12 mouse cellular contexts compared by ENCODE assay signal in the genomic region with DNA sequence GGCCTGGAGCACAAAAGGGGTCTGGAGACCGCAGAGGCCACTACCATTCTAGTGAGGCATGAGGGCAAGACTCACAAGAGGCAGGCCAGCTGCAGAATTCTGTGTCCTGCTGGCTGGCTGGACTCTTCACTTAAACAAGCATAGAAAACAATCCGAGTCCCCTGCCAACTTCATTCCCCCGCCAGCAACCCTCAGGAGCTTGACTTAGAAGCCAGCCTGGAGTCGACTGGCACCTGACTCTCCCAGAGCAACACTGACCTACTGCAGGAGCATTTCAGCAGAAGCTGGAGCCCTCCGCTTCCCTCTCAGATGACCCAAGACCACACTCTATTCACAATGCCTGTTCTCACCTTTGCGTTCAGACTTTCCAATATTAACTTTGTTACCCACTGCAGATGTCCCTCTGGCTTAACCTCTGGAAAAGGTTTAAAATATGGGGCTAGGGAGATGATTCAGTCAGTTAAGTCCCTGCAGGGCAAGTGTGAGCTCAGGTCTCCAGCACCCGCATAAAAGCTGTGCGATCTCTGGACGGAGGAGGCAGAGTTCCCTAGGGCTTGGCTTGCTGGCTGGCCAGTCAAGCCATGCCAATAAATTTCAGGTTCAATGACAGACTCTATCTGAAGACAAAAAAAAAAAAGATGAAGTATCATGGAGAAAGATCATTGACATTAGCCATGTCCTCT.
A peak's percentile ranks its signal among the peaks of the same experiment; 100 is the strongest.
DNase-seq lines count a peak whose midpoint lies in the region; ATAC-seq and TF ChIP-seq lines count a peak whose summit lies in the region.
"Had no signal": no experiment of that assay in that cellular context is flagged by ENCODE, and none has a peak within 500 bp of the region (broad histone marks: within the 10 kb centered on the region; RNA-seq: fewer than 3 reads in every experiment).

No protein-coding gene starts in this region.

- intact Hi-C loops in heart, postnatal 10 days (cut with DNase I): no loop called here

- H3K36me3 ChIP-seq in hindbrain, postnatal 0 days (ENCODE audit: insufficient read depth, low read length): no peaks in the 10 kb centered on the region
- no peaks in the 10 kb centered on the region for H3K36me3 ChIP-seq in hindbrain, embryonic 14.5 days (replicated peaks; ENCODE audit: control insufficient read depth, insufficient read depth)
- H3K36me3 ChIP-seq: embryonic facial prominence, embryonic 12.5 days had no signal

- no peaks in the 10 kb centered on the region for H3K27me3 ChIP-seq in hindbrain, postnatal 0 days (ENCODE audit: insufficient read depth, low read length)
- no peaks in the 10 kb centered on the region for H3K27me3 ChIP-seq in hindbrain, embryonic 14.5 days (ENCODE audit: control insufficient read depth, insufficient read depth, low read length)
- H3K27me3 ChIP-seq: CH12.LX; embryonic facial prominence, embryonic 12.5 days had no signal

- no peaks in the 10 kb centered on the region for H3K4me1 ChIP-seq in hindbrain, postnatal 0 days (ENCODE audit: insufficient read depth, low read length)
- no peaks in the 10 kb centered on the region for H3K4me1 ChIP-seq in hindbrain, embryonic 14.5 days (replicated peaks; ENCODE audit: control insufficient read depth, insufficient read depth, low read length)
- H3K4me1 ChIP-seq: embryonic facial prominence, embryonic 12.5 days had no signal

- H3K4me3 ChIP-seq in hindbrain, postnatal 0 days (ENCODE audit: low read length): no peak overlapping the region
- no peak overlapping the region for H3K4me3 ChIP-seq in hindbrain, embryonic 14.5 days (replicated peaks; ENCODE audit: low read length)
- H3K4me3 ChIP-seq: embryonic facial prominence, embryonic 12.5 days had no signal

- peak; percentile 49 to 67 for DNase-seq in cerebellum, postnatal 10 days
- DNase-seq in cerebellum, adult 11-12 months: no peak
- DNase-seq in hindbrain, postnatal 0 days (ENCODE audit: low spot score): peak; percentile 43
- no peak for DNase-seq in hindbrain, embryonic 14.5 days (ENCODE audit: low spot score)
- DNase-seq in heart, postnatal 10 days: peak; percentile 48 to 63
- DNase-seq in kidney, postnatal 14 days: peak; percentile 62
- no peak for DNase-seq in urinary bladder, postnatal 10 days (ENCODE audit: low spot score)
- no peak for DNase-seq in spleen, postnatal 4 days (ENCODE audit: low spot score in 2 of 2)
- DNase-seq: lung, adult 18-20 months had no signal

- 71% methylated on average over 9 of the region's 9 CpGs for WGBS in hindbrain, postnatal 0 days
- WGBS in hindbrain, embryonic 14.5 days: 83% methylated on average over 9 of the region's 9 CpGs

- H3K27ac ChIP-seq in hindbrain, postnatal 0 days: no peak overlapping the region
- no peak overlapping the region for H3K27ac ChIP-seq in hindbrain, embryonic 14.5 days
- H3K27ac ChIP-seq: embryonic facial prominence, embryonic 12.5 days had no signal

- ATAC-seq in hindbrain, postnatal 0 days: no peak
- no peak for ATAC-seq in hindbrain, embryonic 14.5 days (ENCODE audit: low FRiP score)
- ATAC-seq: hindbrain, embryonic 16.5 days had no signal

- no peak for TF ChIP-seq CTCF in hindbrain, postnatal 0 days (IDR thresholded peaks at IDR 0.05; ENCODE audit: low read depth)

- no peak overlapping the region for H3K9ac ChIP-seq in hindbrain, postnatal 0 days (replicated peaks; ENCODE audit: low read length)
- no peak overlapping the region for H3K9ac ChIP-seq in hindbrain, embryonic 14.5 days
- H3K9ac ChIP-seq: embryonic facial prominence, embryonic 12.5 days had no signal

- no peak overlapping the region for H3K4me2 ChIP-seq in hindbrain, postnatal 0 days (ENCODE audit: low read depth, low read length)
- H3K4me2 ChIP-seq in hindbrain, embryonic 14.5 days (replicated peaks): no peak overlapping the region
- H3K4me2 ChIP-seq: embryonic facial prominence, embryonic 12.5 days had no signal

- H3K9me3 ChIP-seq in hindbrain, postnatal 0 days (ENCODE audit: low read length): no peaks in the 10 kb centered on the region
- no peaks in the 10 kb centered on the region for H3K9me3 ChIP-seq in hindbrain, embryonic 14.5 days (ENCODE audit: control insufficient read depth, low read length)
- H3K9me3 ChIP-seq: embryonic facial prominence, embryonic 12.5 days had no signal

Comparison
In these comparisons a context has a peak if more than half of its experiments do, and no peak if none do; other contexts are left out.
1. DNase-seq: peak in cerebellum, postnatal 10 days (2 of 2), hindbrain, postnatal 0 days (single experiment), heart, postnatal 10 days (2 of 2) and kidney, postnatal 14 days (single experiment); none in cerebellum, adult 11-12 months (single experiment), hindbrain, embryonic 14.5 days (single experiment), urinary bladder, postnatal 10 days (single experiment) and spleen, postnatal 4 days (0 of 2).